Mouse (Mus musculus): ENCODE measurements at regions not wholly inside any gene's neighbourhood (a gene's known extent, or its start where the extent isn't known, plus 50 kb on each side); places are given as distances from the start of the nearest gene placed in this dataset.

GRCm38 (mm10) chr2:147816951-147817350, 229.8 kb downstream of the Foxa2 start:
- no peak for TF ChIP-seq CTCF (IDR thresholded peaks at IDR 0.05; ENCODE audit: extremely low read depth, insufficient read depth, low read length)
- TF ChIP-seq POLR2A (IDR thresholded peaks at IDR 0.05; ENCODE audit: extremely low read depth, insufficient read depth, low read length): no peak
